Mouse (Mus musculus) ES-E14 (cell line): ENCODE results near the gene Dnmt3a.

Experiments used
- CHD2 ChIP-seq: IDR thresholded peaks from 2 replicates; pipeline ENCODE4 v1.6.1; 2014; ENCODE audit warnings: mild to moderate bottlenecking, low read depth, low read length, inconsistent platforms
- HCFC1 ChIP-seq: IDR thresholded peaks from 2 replicates; pipeline ENCODE4 v1.6.1; 2012; ENCODE audit warnings: low read length, inconsistent platforms, borderline replicate concordance; ENCODE audit not compliant: insufficient read depth
- MAFK ChIP-seq: IDR thresholded peaks from 2 replicates; pipeline ENCODE4 v1.6.1; 2014; ENCODE audit warnings: mild to moderate bottlenecking, low read depth, low read length, inconsistent platforms; ENCODE audit not compliant: insufficient read depth
- ZC3H11A ChIP-seq: IDR thresholded peaks from 2 replicates; pipeline ENCODE4 v1.6.1; 2012; ENCODE audit warnings: low read depth, mild to moderate bottlenecking, inconsistent platforms, low read length, borderline replicate concordance
- ZNF384 ChIP-seq: IDR thresholded peaks from 2 replicates; pipeline ENCODE4 v1.6.1; 2012; ENCODE audit warnings: low read depth, low read length, inconsistent platforms

GRCm38 (mm10) chr12:3851179-3851578, 45.4 kb downstream of the Dnmt3a start:
- no peak for TF ChIP-seq ZNF384
- no peak for TF ChIP-seq HCFC1
- TF ChIP-seq ZC3H11A, result no peak
- TF ChIP-seq MAFK, result no peak
- no peak for TF ChIP-seq CHD2
